In the genomic region with DNA sequence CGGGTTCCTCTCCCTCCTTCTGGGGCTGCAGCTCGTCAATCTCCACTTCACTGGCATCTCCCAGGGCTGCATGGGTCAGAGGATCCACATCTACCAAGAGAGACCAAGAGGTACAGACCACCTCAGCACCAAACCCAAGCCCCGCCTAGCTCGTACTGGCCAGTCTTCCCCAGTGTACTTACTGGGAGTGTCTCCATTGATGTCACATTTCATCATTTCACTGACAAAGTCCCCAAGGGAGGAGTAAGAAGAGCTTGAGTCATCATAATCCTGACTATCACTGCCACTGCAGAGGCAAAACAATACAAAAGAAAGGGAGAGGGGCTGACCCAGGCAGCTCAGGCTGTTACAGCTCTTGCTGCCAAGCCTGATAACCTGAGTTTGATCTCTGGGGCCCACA, we compare ENCODE assay signal across 29 mouse cellular contexts. TPM values are rescaled to one million over a fixed set of nuclear protein-coding genes. Genes with fewer than 3 reads are reported as not detected.
"Had no signal": no experiment of that assay in that cellular context is flagged by ENCODE, and none has a peak within 500 bp of the region (broad histone marks: within the 10 kb centered on the region; RNA-seq: fewer than 3 reads in every experiment).

No protein-coding gene starts in this region.

- H3K9me3 ChIP-seq: heart, embryonic 13.5 days; heart, embryonic 15.5 days; hindbrain, embryonic 13.5 days; hindbrain, embryonic 15.5 days; limb, embryonic 13.5 days; limb, embryonic 15.5 days had no signal

- H3K4me1 ChIP-seq: hindbrain, embryonic 13.5 days; hindbrain, embryonic 15.5 days; limb, embryonic 13.5 days; limb, embryonic 15.5 days had no signal

- DNase-seq: gastrocnemius, postnatal 14 days; gastrocnemius, postnatal 36 days; heart, adult 11 months; heart, adult 2 months; heart, postnatal 14 days; heart, postnatal 36 days; kidney, adult 11 months; kidney, adult 2 months; kidney, postnatal 10 days; kidney, postnatal 25 days; kidney, postnatal 4 days; layer of hippocampus, postnatal 36 days; left cerebral cortex, postnatal 4 days had no signal

- H3K4me3 ChIP-seq: heart, adult 2 months; heart, embryonic 13.5 days; heart, embryonic 15.5 days; hindbrain, embryonic 13.5 days; hindbrain, embryonic 15.5 days; layer of hippocampus, adult 2 months; limb, embryonic 13.5 days; limb, embryonic 15.5 days had no signal

- ATAC-seq: hindbrain, postnatal 0 days; intestine, embryonic 16.5 days had no signal

- H3K9ac ChIP-seq: heart, embryonic 13.5 days; heart, embryonic 15.5 days; hindbrain, embryonic 13.5 days; hindbrain, embryonic 15.5 days; limb, embryonic 13.5 days; limb, embryonic 15.5 days had no signal

- H3K27me3 ChIP-seq: heart, embryonic 13.5 days; heart, embryonic 15.5 days; hindbrain, embryonic 13.5 days; hindbrain, embryonic 15.5 days; limb, embryonic 13.5 days; limb, embryonic 15.5 days had no signal

- H3K27ac ChIP-seq: heart, adult 2 months; heart, embryonic 13.5 days; heart, embryonic 15.5 days; hindbrain, embryonic 13.5 days; hindbrain, embryonic 15.5 days; hindbrain, postnatal 0 days; layer of hippocampus, adult 2 months; limb, embryonic 13.5 days; limb, embryonic 15.5 days had no signal

- H3K4me2 ChIP-seq: heart, embryonic 11.5 days; heart, embryonic 13.5 days; heart, embryonic 15.5 days; hindbrain, embryonic 13.5 days; hindbrain, embryonic 15.5 days; limb, embryonic 13.5 days; limb, embryonic 15.5 days had no signal

RNA-seq across cellular contexts. Expression of gene Nr1h3, which starts 35.0 kb away (rescaled TPM):
- total RNA-seq: hematopoietic stem cell, adult 5-6 weeks had no signal

RNA-seq across cellular contexts. Expression of gene Mybpc3, which starts 49.7 kb away (rescaled TPM):
- total RNA-seq: gastrocnemius, adult 18-20 months; gastrocnemius, postnatal 36 days; left cerebral cortex, postnatal 4 days; liver, adult 2 months had no signal
- polyA plus RNA-seq: hindbrain, embryonic 11.5 days; hindbrain, embryonic 15.5 days; intestine, embryonic 14.5 days; intestine, embryonic 16.5 days; kidney, embryonic 14.5 days; limb, embryonic 13.5 days had no signal
